Mouse (Mus musculus): ENCODE measurements around the gene Gm20388. TPM values are rescaled to one million over a fixed set of nuclear protein-coding genes. Genes with fewer than 3 reads are reported as not detected.
"Not testable (repeated sequence)": the region's sequence is repeated elsewhere in the genome, so short reads cannot be mapped to it uniquely, and the experiment has no call there.

The Gm20388 gene
- polyA plus RNA-seq, 1 experiment from 2014 or later: not detected

DNA sequence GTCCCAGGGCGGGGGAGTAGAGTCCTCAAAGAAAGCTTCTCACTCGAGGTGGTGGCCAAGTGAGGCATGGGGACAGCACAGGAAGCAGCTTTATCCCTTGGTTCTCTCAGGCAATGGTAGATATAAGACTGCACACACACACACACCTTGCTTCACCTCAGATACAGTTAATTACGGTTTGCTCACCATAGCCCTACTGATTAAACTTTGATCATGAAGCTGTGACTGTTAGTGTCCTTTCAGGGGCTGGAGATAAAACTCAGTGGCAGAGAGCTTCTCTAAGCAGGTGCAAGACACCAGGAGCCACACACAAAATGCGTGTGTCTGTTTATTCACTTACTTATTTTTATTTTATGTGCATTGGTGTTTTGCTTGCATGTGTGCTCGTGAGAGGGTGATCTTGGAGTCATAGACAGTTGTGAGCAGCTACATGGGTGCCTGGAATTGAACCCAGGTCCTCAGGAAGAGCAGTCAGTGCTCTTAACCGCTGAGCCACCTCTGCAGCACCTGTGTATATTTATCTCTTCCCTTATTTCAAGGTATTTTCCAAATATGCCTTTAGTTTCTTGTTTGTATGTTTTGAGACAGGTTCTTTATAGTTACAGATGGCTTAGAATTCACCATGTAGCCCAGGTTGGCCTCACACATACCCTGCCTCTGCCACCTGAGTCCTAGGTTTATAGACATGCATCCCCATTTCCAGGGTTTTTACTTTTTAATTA lies 3897.4 kb downstream of the Gm20388 start:
- Histone ChIP-seq H3K9me3 (ENCODE audit: control insufficient read depth) (no peaks in the 10 kb centered on the region), H3K27ac (ENCODE audit: low read depth, low read length) (peak overlapping the region; percentile 96; the same call in 1 of the 2 replicates), H3K4me3 (ENCODE audit: low read depth, low read length) (peak overlapping the region; percentile 93; the same call in 1 of the 2 replicates), H3K9ac (ENCODE audit: low read depth, low read length) (0 out of 2 replicates have a peak overlapping the region, but pooled peaks have one; percentile 95), H3K27me3 (replicated peaks; ENCODE audit: control insufficient read depth, insufficient read depth, low read length) (no peaks in the 10 kb centered on the region), H3K4me1 (replicated peaks; ENCODE audit: control insufficient read depth, insufficient read depth, low read length) (peaks cover 11% of the 10 kb centered on the region), H3K36me3 (ENCODE audit: control insufficient read depth, insufficient read depth) (peaks cover 4% of the 10 kb centered on the region; the same call in 1 of the 2 replicates), H3K4me2 (replicated peaks; ENCODE audit: low read depth) (peak overlapping the region; percentile 84)
- 55% methylated on average over 6 of the region's 6 CpGs for WGBS
- no peak for TF ChIP-seq CTCF (IDR thresholded peaks at IDR 0.05; ENCODE audit: low read depth)
- ATAC-seq: no peak

DNA sequence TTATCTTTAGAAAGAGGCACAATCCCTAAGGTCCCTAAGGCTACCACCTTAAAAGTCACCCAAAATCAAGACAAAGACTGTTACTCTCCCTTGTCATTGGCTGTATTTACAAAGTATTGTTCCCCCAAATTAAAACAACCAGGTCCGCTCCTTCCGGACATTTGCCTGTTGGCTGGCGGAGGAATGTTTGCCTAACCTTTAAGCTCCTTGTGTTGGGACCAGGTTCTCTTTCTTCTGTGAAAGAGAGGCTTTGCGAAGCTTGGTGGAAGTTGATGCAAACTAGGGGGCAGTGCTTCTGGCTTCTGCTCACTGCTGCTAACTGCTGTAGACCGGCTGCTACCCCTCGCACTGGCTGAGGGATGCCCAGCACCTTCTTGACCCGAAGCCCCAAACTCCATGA lies 3898.0 kb downstream of the Gm20388 start:
- Histone ChIP-seq H3K27me3 (replicated peaks; ENCODE audit: control insufficient read depth, insufficient read depth, low read length) (no peaks in the 10 kb centered on the region), H3K9ac (ENCODE audit: low read depth, low read length) (no peak overlapping the region), H3K27ac (ENCODE audit: low read depth, low read length) (no peak overlapping the region; the same call in none of the 2 replicates), H3K9me3 (ENCODE audit: control insufficient read depth) (no peaks in the 10 kb centered on the region), H3K4me1 (replicated peaks; ENCODE audit: control insufficient read depth, insufficient read depth, low read length) (peaks cover 11% of the 10 kb centered on the region), H3K4me2 (replicated peaks; ENCODE audit: low read depth) (no peak overlapping the region), H3K36me3 (ENCODE audit: control insufficient read depth, insufficient read depth) (peaks cover 4% of the 10 kb centered on the region; the same call in 1 of the 2 replicates), H3K4me3 (ENCODE audit: low read depth, low read length) (no peak overlapping the region)
- ATAC-seq: no peak
- WGBS: 79% methylated on average over 7 of the region's 7 CpGs
- TF ChIP-seq CTCF (IDR thresholded peaks at IDR 0.05; ENCODE audit: low read depth): no peak

DNA sequence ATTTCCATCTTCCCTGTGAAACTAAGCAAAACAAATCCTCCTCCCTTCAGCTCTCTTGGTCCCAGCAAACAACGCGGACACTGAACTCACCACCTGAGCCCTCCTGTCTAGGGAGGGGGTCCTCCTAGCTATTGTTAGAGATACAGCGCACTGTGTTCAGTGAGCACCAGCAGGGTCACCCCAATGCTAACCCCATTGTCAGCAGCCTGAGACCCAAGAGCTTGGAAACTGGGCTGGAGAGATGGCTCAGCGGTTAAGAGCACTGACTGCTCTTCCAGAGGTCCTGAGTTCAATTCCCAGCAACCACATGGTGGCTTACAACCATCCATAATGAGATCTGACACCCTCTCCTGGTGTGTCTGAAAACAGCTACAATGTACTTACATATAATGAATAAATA lies 3898.7 kb downstream of the Gm20388 start:
- ATAC-seq; H3K36me3 ChIP-seq (ENCODE audit: control insufficient read depth, insufficient read depth): not testable (repeated sequence)
- WGBS: 93% methylated on average over 4 of the region's 4 CpGs

DNA sequence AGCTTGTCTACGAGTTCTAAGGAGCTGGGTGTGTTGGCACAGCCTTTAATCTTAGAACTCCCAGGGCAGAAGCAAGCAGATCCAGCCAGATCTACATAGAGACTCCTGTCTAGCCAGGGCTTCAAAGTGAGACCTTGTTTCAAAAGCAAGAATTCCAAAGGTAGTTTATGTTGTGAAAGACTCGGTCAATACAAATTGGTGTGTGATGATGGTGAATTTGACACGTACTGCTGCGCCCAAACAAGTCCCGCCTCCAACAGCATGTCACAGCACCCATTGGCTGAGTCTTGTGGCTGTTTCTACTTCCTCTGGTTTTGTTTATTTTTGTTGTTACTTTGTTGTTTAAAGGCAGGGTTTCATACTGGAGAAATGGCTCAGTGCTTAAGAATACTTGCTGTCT lies 3901.6 kb downstream of the Gm20388 start:
- no peak overlapping the region for H3K4me3 ChIP-seq (ENCODE audit: low read depth, low read length)
- H3K9ac ChIP-seq (ENCODE audit: low read depth, low read length): no peak overlapping the region
- no peak for TF ChIP-seq CTCF (IDR thresholded peaks at IDR 0.05; ENCODE audit: low read depth)
- H3K4me1 ChIP-seq (replicated peaks; ENCODE audit: control insufficient read depth, insufficient read depth, low read length): peaks cover 7% of the 10 kb centered on the region
- H3K27me3 ChIP-seq (replicated peaks; ENCODE audit: control insufficient read depth, insufficient read depth, low read length): no peaks in the 10 kb centered on the region
- H3K4me2 ChIP-seq (replicated peaks; ENCODE audit: low read depth): no peak overlapping the region
- 79% methylated on average over 5 of the region's 5 CpGs for WGBS
- H3K36me3 ChIP-seq (ENCODE audit: control insufficient read depth, insufficient read depth): peaks cover 13% of the 10 kb centered on the region
- 0 out of 2 replicates have a peak overlapping the region, but pooled peaks have one; percentile 28 for H3K27ac ChIP-seq (ENCODE audit: low read depth, low read length)
- no peak for ATAC-seq
- H3K9me3 ChIP-seq (ENCODE audit: control insufficient read depth): no peaks in the 10 kb centered on the region

More for the DNA sequence above, 3898.7 kb downstream of the Gm20388 start:
- not testable (repeated sequence) for H3K9ac ChIP-seq (ENCODE audit: low read depth, low read length); H3K4me2 ChIP-seq (replicated peaks; ENCODE audit: low read depth); H3K9me3 ChIP-seq (ENCODE audit: control insufficient read depth); H3K27ac ChIP-seq (ENCODE audit: low read depth, low read length); H3K27me3 ChIP-seq (replicated peaks; ENCODE audit: control insufficient read depth, insufficient read depth, low read length); H3K4me3 ChIP-seq (ENCODE audit: low read depth, low read length)
- H3K4me1 ChIP-seq (replicated peaks; ENCODE audit: control insufficient read depth, insufficient read depth, low read length): peaks cover 11% of the 10 kb centered on the region

DNA sequence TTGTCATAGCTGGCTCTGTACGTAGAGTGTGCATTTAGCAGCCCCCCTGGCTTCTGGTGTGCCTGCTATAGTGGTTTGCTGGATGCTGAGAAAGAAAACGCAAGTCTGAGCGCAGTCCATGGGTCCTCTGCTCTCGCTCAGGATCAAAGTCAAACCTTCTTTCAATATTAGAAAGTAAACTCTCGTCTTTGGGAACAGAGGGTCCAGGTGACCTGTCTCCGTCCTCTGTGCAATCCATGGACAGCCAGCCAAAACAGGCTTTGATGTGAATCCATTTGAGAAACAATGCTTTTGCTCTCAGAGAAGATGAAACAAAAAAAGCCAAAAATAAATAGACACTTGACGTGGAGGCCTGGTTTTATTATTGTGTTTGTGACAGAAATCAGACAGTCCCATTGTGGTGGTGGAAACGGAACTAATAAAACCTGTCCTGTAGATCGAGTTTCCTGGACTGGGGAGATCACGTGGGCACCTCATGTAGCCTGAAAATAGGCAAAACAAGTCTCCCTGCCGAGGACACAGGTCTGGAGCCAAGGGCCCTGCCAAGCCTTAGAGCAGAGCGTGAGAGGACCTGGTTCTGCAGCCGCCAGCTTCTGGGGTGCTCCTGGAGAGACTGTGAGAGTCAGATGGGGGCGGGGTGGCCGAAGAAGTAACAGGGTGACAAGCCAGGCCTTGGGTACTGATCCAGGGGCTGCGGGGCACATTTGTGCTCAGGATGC lies 3902.7 kb downstream of the Gm20388 start:
- no peaks in the 10 kb centered on the region for H3K9me3 ChIP-seq (ENCODE audit: control insufficient read depth)
- peaks cover 13% of the 10 kb centered on the region for H3K36me3 ChIP-seq (ENCODE audit: control insufficient read depth, insufficient read depth)
- 47% methylated on average over 16 of the region's 16 CpGs for WGBS
- 0 out of 2 replicates have a peak overlapping the region, but pooled peaks have one; percentile 19 for H3K9ac ChIP-seq (ENCODE audit: low read depth, low read length)
- H3K4me2 ChIP-seq (replicated peaks; ENCODE audit: low read depth): peak overlapping the region; percentile 37; the same call in 1 of the 2 replicates
- TF ChIP-seq CTCF (IDR thresholded peaks at IDR 0.05; ENCODE audit: low read depth): no peak
- peak; percentile 59 for ATAC-seq
- H3K4me3 ChIP-seq (ENCODE audit: low read depth, low read length): no peak overlapping the region
- 0 out of 2 replicates have a peak, but pooled peaks cover 3% of the 10 kb centered on the region for H3K4me1 ChIP-seq (replicated peaks; ENCODE audit: control insufficient read depth, insufficient read depth, low read length)
- H3K27ac ChIP-seq (ENCODE audit: low read depth, low read length): peak overlapping the region; percentile 95
- H3K27me3 ChIP-seq (replicated peaks; ENCODE audit: control insufficient read depth, insufficient read depth, low read length): no peaks in the 10 kb centered on the region

DNA sequence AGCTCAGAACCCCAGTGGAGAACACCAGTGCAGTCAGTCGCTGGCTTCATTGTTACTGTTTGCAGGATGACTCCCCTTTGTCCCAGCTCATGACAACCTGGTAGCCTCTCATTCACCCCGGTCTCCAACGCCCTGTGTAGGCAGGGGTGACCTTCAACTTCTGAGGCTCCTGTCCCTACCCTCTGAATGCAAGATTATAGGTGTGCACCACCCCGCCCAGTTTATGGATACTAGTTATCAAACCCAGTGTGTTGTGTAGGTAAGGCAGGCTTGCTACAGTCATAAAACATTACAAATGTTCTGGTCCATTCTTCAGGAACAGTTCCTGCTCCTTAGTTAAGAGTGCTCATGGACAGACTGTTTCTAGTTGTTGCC lies 3903.2 kb downstream of the Gm20388 start:
- ATAC-seq: peak; percentile 82
- peaks cover 13% of the 10 kb centered on the region for H3K36me3 ChIP-seq (ENCODE audit: control insufficient read depth, insufficient read depth)
- peak overlapping the region; percentile 37; the same call in 1 of the 2 replicates for H3K4me2 ChIP-seq (replicated peaks; ENCODE audit: low read depth)
- H3K27me3 ChIP-seq (replicated peaks; ENCODE audit: control insufficient read depth, insufficient read depth, low read length): no peaks in the 10 kb centered on the region
- no peaks in the 10 kb centered on the region for H3K9me3 ChIP-seq (ENCODE audit: control insufficient read depth)
- 49% methylated on average over 4 of the region's 4 CpGs for WGBS
- no peak for TF ChIP-seq CTCF (IDR thresholded peaks at IDR 0.05; ENCODE audit: low read depth)
- 0 out of 2 replicates have a peak overlapping the region, but pooled peaks have one; percentile 19 for H3K9ac ChIP-seq (ENCODE audit: low read depth, low read length)
- H3K4me3 ChIP-seq (ENCODE audit: low read depth, low read length): no peak overlapping the region
- H3K4me1 ChIP-seq (replicated peaks; ENCODE audit: control insufficient read depth, insufficient read depth, low read length): 0 out of 2 replicates have a peak, but pooled peaks cover 5% of the 10 kb centered on the region
- peak overlapping the region; percentile 95 for H3K27ac ChIP-seq (ENCODE audit: low read depth, low read length)
